Mouse (Mus musculus) myocyte (in vitro differentiated cells): ENCODE measurements around the gene Slco3a1. TPM values are rescaled to one million over a fixed set of nuclear protein-coding genes. Genes with fewer than 3 reads are reported as not detected.
A peak's percentile ranks its signal among the peaks of the same experiment; 100 is the strongest.

Source experiments
- H3K27me3 ChIP-seq: one replicate; pipeline ENCODE4 v1.6.1; 2011; ENCODE audit not compliant: control insufficient read depth, insufficient read depth, insufficient read length
- H3K36me3 ChIP-seq: one replicate; pipeline ENCODE4 v1.6.1; 2011; ENCODE audit not compliant: control insufficient read depth, insufficient read depth
- H3K4me2 ChIP-seq: one replicate; pipeline ENCODE4 v1.6.1; 2011; ENCODE audit warnings: low read depth, control low read depth
- H3K4me3 ChIP-seq: one replicate; pipeline ENCODE4 v1.5.1; 2011; ENCODE audit warnings: mild to moderate bottlenecking, control low read depth, moderate library complexity
- H3K79me2 ChIP-seq: one replicate; pipeline ENCODE4 v1.6.1; 2011; ENCODE audit not compliant: control insufficient read depth, insufficient read depth
- H3ac ChIP-seq: one replicate; pipeline ENCODE4 v1.6.1; 2011; ENCODE audit not compliant: control insufficient read depth, insufficient read length
- CEBPB ChIP-seq: IDR thresholded peaks from 2 replicates; pipeline ENCODE4 v1.6.1; 2011; ENCODE audit warnings: mild to moderate bottlenecking, moderate library complexity; ENCODE audit not compliant: poor library complexity, insufficient read depth, severe bottlenecking
- E2F4 ChIP-seq: IDR thresholded peaks from one replicate; pipeline ENCODE4 v1.6.1; 2011; ENCODE audit warnings: mild to moderate bottlenecking, control low read depth, moderate library complexity; ENCODE audit not compliant: insufficient read depth
- MAX ChIP-seq: IDR thresholded peaks from one replicate; pipeline ENCODE4 v1.6.1; 2011; ENCODE audit warnings: low read depth, mild to moderate bottlenecking, control low read depth
- MYOD1 ChIP-seq, 3 experiments: IDR thresholded peaks; one replicate each; pipeline ENCODE4 v1.6.1; 2011; ENCODE audit warnings: control low read depth in 2 of 3, low read depth in 2 of 3, mild to moderate bottlenecking in 2 of 3, moderate library complexity in 1 of 3; ENCODE audit not compliant: insufficient read length in 2 of 3, control insufficient read depth in 1 of 3
- MYOG ChIP-seq, 3 experiments: IDR thresholded peaks; one replicate each; pipeline ENCODE4 v1.6.1; 2011; ENCODE audit warnings: control low read depth in 2 of 3, low read depth in 2 of 3, mild to moderate bottlenecking in 2 of 3; ENCODE audit not compliant: insufficient read length in 2 of 3, control insufficient read depth in 1 of 3, insufficient read depth in 1 of 3
- POLR2A ChIP-seq: IDR thresholded peaks from one replicate; pipeline ENCODE4 v1.6.1; 2011; ENCODE audit warnings: low read depth, mild to moderate bottlenecking, control low read depth, moderate library complexity; ENCODE audit not compliant: insufficient read length
- POLR2AphosphoS2 ChIP-seq: IDR thresholded peaks from one replicate; pipeline ENCODE4 v1.6.1; 2011; ENCODE audit warnings: low read depth, control low read depth; ENCODE audit not compliant: insufficient read length
- REST ChIP-seq: IDR thresholded peaks from one replicate; pipeline ENCODE4 v1.6.1; 2011; ENCODE audit warnings: mild to moderate bottlenecking, control low read depth, moderate library complexity; ENCODE audit not compliant: insufficient read depth, insufficient read length
- SRF ChIP-seq: IDR thresholded peaks from one replicate; pipeline ENCODE4 v1.6.1; 2011; ENCODE audit warnings: low read depth; ENCODE audit not compliant: control insufficient read depth, insufficient read length
- TCF12 ChIP-seq: IDR thresholded peaks from one replicate; pipeline ENCODE4 v1.6.1; 2011; ENCODE audit warnings: mild to moderate bottlenecking, control low read depth; ENCODE audit not compliant: poor library complexity, insufficient read depth, severe bottlenecking
- TCF3 ChIP-seq: IDR thresholded peaks from one replicate; pipeline ENCODE4 v1.6.1; 2011; ENCODE audit warnings: low read depth, control low read depth; ENCODE audit not compliant: insufficient read length
- USF1 ChIP-seq: IDR thresholded peaks from one replicate; pipeline ENCODE4 v1.6.1; 2011; ENCODE audit warnings: low read depth, mild to moderate bottlenecking, control low read depth, moderate library complexity
- polyA plus RNA-seq: library from polyadenylated mRNA; unstranded; fragments of >200 nt; fragmentation: generic; extraction: Trizol; gene quantifications from one replicate; pipeline ENCODE4 v1.2.1, GENCODE M21; 2012; ENCODE audit warnings: missing spikeins

The Slco3a1 gene
- 50.7 TPM for polyA plus RNA-seq

DNA sequence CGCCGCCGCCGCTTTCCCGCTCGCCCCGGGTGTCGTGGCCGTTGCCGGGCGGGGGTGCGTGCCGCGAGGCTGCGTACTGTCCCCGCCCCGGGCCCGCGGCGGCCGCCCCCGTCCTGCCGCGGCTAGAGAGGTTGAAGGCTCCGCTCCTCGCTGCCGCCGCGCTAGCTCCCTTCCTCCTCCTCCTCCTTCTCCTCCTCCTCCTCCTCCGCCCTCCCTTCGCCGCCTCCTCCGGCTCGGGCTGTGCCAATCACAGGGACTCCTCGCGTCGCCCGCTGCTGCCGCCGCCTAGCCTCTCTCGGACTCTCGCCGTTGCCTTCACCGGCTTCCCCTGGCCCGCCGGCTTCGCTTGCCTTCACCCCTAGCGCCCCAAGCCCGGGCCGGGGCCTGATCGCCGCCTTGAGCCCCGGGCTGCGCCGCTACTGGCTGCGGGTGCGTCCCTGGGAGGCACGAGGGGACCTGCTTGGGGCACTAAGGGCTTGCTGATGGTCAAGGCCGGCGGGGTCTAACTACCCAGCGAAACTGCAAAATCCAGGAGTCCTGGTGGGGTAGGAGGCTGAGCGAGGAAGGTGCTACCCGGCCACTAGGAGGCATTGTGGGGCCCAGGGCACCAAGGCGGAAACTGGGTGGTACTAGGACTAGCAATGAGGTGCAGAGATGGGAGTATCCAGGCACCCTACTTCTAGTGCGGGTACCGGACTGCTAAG, at the start of gene Slco3a1:
Slco3a1 (minus strand) TSS at position 173 of the 704 bp plus-strand sequence.
- Histone ChIP-seq H3ac (peak within 1 kb of the TSS; percentile 99), H3K4me2 (peak within 1 kb of the TSS; percentile 85)
- TF ChIP-seq USF1 = no peak
- peak in 1 of 3 experiments; percentile 3 for TF ChIP-seq MYOD1 (IDR thresholded peaks at IDR 0.05; ENCODE audit: control insufficient read depth in 1 of 3, insufficient read length in 2 of 3, low read depth in 2 of 3)
- peak; percentile 76 for TF ChIP-seq POLR2A

DNA sequence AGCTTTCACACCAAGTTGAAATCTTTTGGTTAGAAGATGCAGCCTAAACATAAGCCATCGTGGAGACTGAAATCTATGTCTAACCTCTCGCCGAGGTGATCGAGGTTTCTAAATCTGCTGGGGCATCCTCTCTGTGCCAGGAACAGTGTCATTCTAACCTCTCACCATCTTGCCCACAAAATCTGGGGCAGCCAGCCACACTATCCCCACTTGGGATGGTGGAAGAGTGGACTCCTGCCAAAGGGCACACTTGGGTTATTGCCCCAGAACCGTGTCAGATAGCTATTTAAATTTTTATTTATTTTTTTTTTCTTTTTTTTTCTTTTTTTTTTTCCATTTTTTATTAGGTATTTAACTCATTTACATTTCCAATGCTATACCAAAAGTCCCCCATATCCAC, 46.4 kb upstream of the Slco3a1 start:
- Histone ChIP-seq H3ac (no peak overlapping the region), H3K36me3 (no peaks in the 10 kb centered on the region), H3K4me3 (no peak overlapping the region), H3K4me2 (no peak overlapping the region), H3K79me2 (no peaks in the 10 kb centered on the region), H3K27me3 (no peaks in the 10 kb centered on the region)
- TF ChIP-seq TCF3 (no peak), USF1 (no peak), E2F4 (no peak), MAX (no peak), MYOD1 (IDR thresholded peaks at IDR 0.05; ENCODE audit: control insufficient read depth in 1 of 3, insufficient read length in 2 of 3, low read depth in 2 of 3) (no peak), MYOG (IDR thresholded peaks at IDR 0.05; ENCODE audit: control insufficient read depth in 1 of 3, insufficient read depth in 1 of 3, insufficient read length in 2 of 3, low read depth in 2 of 3) (no peak)

More for the DNA sequence above, at the start of gene Slco3a1:
- no peaks in the 10 kb centered on the region for H3K36me3 ChIP-seq
- H3K4me3 ChIP-seq = peak within 1 kb of the TSS; percentile 56
- H3K79me2 ChIP-seq = peaks cover 38% of the 10 kb centered on the region
- no peaks in the 10 kb centered on the region for H3K27me3 ChIP-seq

DNA sequence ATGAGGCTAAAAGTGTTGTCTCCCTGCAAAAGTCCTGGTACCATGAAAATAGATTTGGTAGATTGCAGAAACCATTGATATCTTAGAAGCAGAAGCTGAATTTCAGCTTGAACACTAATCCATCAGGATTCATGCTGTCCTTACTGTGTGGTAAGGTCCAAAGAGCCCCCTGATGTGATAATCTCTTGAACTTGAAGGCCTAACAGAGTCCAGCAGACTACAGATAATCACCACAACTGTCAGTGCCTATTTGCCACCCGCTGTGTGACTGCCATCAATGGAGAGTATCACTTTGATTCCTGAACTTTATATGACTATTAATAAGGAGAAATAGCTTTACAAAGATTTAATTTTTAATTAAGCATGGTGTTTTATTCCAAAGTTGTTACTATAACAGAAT, 24.8 kb upstream of the Slco3a1 start:
- Histone ChIP-seq H3K4me2 (no peak overlapping the region), H3ac (no peak overlapping the region), H3K36me3 (no peaks in the 10 kb centered on the region), H3K27me3 (no peaks in the 10 kb centered on the region), H3K79me2 (no peaks in the 10 kb centered on the region), H3K4me3 (no peak overlapping the region)
- TF ChIP-seq MYOD1 (IDR thresholded peaks at IDR 0.05; ENCODE audit: control insufficient read depth in 1 of 3, insufficient read length in 2 of 3, low read depth in 2 of 3) = no peak
- TF ChIP-seq CEBPB = no peak
- TF ChIP-seq E2F4 = no peak
- TF ChIP-seq USF1 = no peak
- no peak for TF ChIP-seq TCF12
- no peak for TF ChIP-seq POLR2AphosphoS2
- TF ChIP-seq MYOG (IDR thresholded peaks at IDR 0.05; ENCODE audit: control insufficient read depth in 1 of 3, insufficient read depth in 1 of 3, insufficient read length in 2 of 3, low read depth in 2 of 3) = no peak
- TF ChIP-seq SRF = no peak
- TF ChIP-seq REST = no peak

DNA sequence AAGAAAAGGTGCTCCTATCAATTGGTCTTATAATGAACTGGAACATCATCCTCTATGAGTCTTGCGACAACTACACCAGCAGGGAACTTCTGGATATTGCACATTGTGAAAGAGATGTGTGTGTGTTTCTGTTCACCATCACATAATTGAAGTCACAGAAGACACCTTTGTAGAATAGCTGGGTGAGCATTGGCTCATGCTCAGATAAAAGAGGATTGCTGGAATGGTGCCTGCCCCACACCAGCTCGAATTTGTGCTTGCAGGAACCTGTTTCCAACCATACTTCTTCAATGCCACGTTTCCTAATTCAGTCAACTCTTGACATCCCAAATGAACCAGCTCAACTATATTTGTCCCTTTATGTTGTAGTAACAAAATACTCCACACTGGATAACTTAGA, 21.1 kb upstream of the Slco3a1 start:
- H3K27me3 ChIP-seq = no peaks in the 10 kb centered on the region
- H3K36me3 ChIP-seq = no peaks in the 10 kb centered on the region
- no peak overlapping the region for H3K4me3 ChIP-seq
- H3ac ChIP-seq = no peak overlapping the region
- no peaks in the 10 kb centered on the region for H3K79me2 ChIP-seq
- H3K4me2 ChIP-seq = no peak overlapping the region
- TF ChIP-seq MYOD1 (IDR thresholded peaks at IDR 0.05; ENCODE audit: control insufficient read depth in 1 of 3, insufficient read length in 2 of 3, low read depth in 2 of 3) = no peak
- no peak for TF ChIP-seq POLR2A
- TF ChIP-seq E2F4 = no peak
- no peak for TF ChIP-seq SRF
- no peak for TF ChIP-seq POLR2AphosphoS2
- no peak for TF ChIP-seq MYOG (IDR thresholded peaks at IDR 0.05; ENCODE audit: control insufficient read depth in 1 of 3, insufficient read depth in 1 of 3, insufficient read length in 2 of 3, low read depth in 2 of 3)
- no peak for TF ChIP-seq TCF12
- TF ChIP-seq MAX = no peak
- TF ChIP-seq REST = no peak
- no peak for TF ChIP-seq TCF3
- no peak for TF ChIP-seq CEBPB
- TF ChIP-seq USF1 = no peak

DNA sequence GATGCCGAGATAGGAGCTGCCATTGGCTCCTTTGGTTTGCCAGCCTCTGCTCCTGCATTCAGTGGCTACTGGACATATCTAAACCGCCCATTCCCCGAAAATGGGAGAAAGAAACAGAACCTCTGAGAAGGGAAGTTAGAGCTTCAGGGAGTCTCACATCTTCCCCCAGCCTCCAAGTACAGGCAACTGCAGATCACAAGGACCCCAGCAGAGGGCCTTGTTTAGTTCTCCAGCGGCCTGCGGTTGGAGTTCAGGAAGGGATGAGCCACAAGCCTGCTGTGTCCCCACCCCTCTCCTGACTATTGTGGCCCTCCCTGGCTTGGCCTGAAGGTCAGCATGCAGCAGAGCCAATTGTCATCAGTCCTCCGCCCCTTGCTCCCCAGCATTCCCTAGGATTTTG, 836 bp upstream of the Slco3a1 start:
- H3K36me3 ChIP-seq = no peaks in the 10 kb centered on the region
- peak overlapping the region; percentile 65 for H3K4me2 ChIP-seq
- no peaks in the 10 kb centered on the region for H3K27me3 ChIP-seq
- H3ac ChIP-seq = peak overlapping the region; percentile 99
- peak overlapping the region; percentile 56 for H3K4me3 ChIP-seq
- TF ChIP-seq MYOD1 (IDR thresholded peaks at IDR 0.05; ENCODE audit: control insufficient read depth in 1 of 3, insufficient read length in 2 of 3, low read depth in 2 of 3) = no peak
- TF ChIP-seq POLR2A = no peak
- no peak for TF ChIP-seq MAX
- no peak for TF ChIP-seq POLR2AphosphoS2
- TF ChIP-seq USF1 = no peak
- no peak for TF ChIP-seq SRF
- TF ChIP-seq E2F4 = no peak
- no peak for TF ChIP-seq CEBPB
- no peak for TF ChIP-seq TCF3
- no peak for TF ChIP-seq TCF12
- TF ChIP-seq MYOG (IDR thresholded peaks at IDR 0.05; ENCODE audit: control insufficient read depth in 1 of 3, insufficient read depth in 1 of 3, insufficient read length in 2 of 3, low read depth in 2 of 3) = no peak
- TF ChIP-seq REST = no peak
- H3K79me2 ChIP-seq = peaks cover 32% of the 10 kb centered on the region
